Mouse (Mus musculus): Measurements from ENCODE around the gene Baiap2.

- TF ChIP-seq TAL1 (IDR thresholded peaks at IDR 0.05; ENCODE audit: low read length): no peak
- no peak for TF ChIP-seq GATA1 (IDR thresholded peaks at IDR 0.05; ENCODE audit: low read length)
Measured at GRCm38 (mm10) chr11:120012702-120013101, 70.1 kb downstream of the Baiap2 start.
